Mouse (Mus musculus): ENCODE results near the gene Zfp207. TPM values are rescaled to one million over a fixed set of nuclear protein-coding genes. Genes with fewer than 3 reads are reported as not detected.

The Zfp207 gene
- polyA plus RNA-seq, 1 experiment from 2014 or later, result 168 TPM

DNA sequence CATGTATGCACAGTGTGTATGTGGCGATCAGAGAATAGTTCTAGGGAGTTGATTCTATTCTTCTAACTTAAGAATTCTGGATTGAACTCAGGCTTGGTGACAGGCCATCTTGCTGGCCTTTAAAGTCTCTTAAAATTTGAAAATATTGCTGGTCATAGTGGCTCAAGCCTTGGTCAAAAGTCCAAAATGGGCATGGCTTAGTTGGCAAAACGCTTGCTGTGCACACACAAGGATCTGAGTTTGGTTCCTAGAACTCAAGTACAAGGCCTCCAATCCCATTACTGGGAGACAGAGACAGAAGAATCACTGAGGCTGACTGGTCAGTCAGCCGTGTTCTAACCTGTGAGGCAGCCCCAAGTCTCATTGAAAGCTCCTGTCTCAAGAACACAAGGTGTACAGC lies 63.8 kb downstream of the Zfp207 start:
- 97% methylated on average over 3 of the region's 3 CpGs for WGBS
- no peaks in the 10 kb centered on the region for H3K4me1 ChIP-seq
- no peaks in the 10 kb centered on the region for H3K9me3 ChIP-seq (replicated peaks)
- no peak overlapping the region for H3K4me3 ChIP-seq (replicated peaks)
- H3K4me2 ChIP-seq, result no peak overlapping the region
- no peak overlapping the region for H3K27ac ChIP-seq (replicated peaks)
- ATAC-seq (ENCODE audit: low FRiP score), result no peak
- peaks cover 55% of the 10 kb centered on the region for H3K36me3 ChIP-seq
- H3K9ac ChIP-seq (replicated peaks), result no peak overlapping the region
- no peaks in the 10 kb centered on the region for H3K27me3 ChIP-seq (replicated peaks)

DNA sequence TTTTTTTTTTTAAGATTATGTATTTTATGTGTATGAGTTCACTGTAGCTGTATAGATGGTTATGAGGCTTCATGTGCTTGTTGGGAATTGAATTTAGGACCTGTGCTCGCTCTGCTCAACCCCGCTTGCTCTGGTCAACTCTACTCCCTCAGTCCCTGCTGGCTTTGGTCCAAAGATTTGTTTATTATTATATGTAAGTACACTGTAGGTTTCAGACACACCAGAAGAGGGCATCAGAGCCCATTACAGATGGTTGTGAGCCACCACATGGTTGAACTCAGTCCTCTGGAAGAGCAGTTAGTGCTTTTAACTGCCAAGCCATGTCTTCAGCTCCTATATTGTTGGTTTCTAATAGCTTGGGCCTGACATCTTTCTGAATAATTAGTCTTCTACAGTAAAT lies 66.8 kb downstream of the Zfp207 start:
- Histone ChIP-seq H3K4me2 (no peak overlapping the region), H3K4me3 (replicated peaks) (no peak overlapping the region), H3K27ac (replicated peaks) (no peak overlapping the region), H3K9me3 (replicated peaks) (no peaks in the 10 kb centered on the region), H3K36me3 (peaks cover 47% of the 10 kb centered on the region), H3K27me3 (replicated peaks) (no peaks in the 10 kb centered on the region), H3K4me1 (no peaks in the 10 kb centered on the region), H3K9ac (replicated peaks) (no peak overlapping the region)
- no peak for ATAC-seq (ENCODE audit: low FRiP score)
- 94% methylated on average over 2 of the region's 2 CpGs for WGBS

DNA sequence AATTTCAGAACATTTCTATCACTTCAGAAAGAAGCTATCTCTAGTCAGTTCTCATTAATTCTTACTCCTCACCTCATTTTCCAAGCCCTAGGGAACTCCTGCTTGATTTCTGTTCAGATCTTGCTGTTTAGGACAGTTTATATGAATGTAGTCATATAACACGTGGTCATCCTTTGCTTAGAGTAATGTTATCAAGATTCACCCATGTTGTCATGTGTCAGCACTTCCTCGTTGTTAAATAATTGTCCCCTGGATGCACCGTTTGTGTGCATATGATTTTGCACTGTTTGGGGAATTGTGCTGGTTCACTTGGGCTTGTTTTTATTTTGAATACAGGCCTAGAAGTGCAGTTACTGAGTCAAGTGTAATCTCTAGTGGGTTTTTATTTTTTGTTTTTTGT lies 69.2 kb downstream of the Zfp207 start:
- Histone ChIP-seq H3K27ac (replicated peaks) (no peak overlapping the region), H3K9ac (replicated peaks) (no peak overlapping the region), H3K4me1 (no peaks in the 10 kb centered on the region), H3K4me2 (no peak overlapping the region), H3K4me3 (replicated peaks) (no peak overlapping the region), H3K36me3 (peaks cover 47% of the 10 kb centered on the region), H3K9me3 (replicated peaks) (no peaks in the 10 kb centered on the region), H3K27me3 (replicated peaks) (no peaks in the 10 kb centered on the region)
- ATAC-seq (ENCODE audit: low FRiP score), result no peak
- 82% methylated on average over 3 of the region's 3 CpGs for WGBS

DNA sequence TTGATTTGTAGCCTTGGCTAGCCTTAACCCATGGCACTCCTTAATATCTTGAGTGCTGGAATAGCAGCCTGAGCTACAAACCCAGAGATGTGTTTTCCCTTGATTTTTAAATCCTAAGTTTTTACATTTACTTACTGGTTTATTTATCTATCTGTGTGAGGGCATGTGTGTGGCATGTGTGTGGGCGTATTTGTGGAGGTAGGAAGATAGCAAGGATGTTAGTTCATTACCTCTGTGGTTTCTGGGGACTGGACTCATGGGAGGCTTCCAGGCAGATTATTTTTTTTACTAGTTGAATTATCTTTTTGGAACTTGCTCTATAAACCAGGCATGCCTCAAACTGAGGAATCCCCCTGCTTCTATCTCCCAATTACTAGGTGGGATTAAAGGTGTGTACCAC lies 70.1 kb downstream of the Zfp207 start:
- no peaks in the 10 kb centered on the region for H3K4me1 ChIP-seq
- H3K27ac ChIP-seq (replicated peaks), result no peak overlapping the region
- 85% methylated on average over 1 of the region's 1 CpGs for WGBS
- H3K27me3 ChIP-seq (replicated peaks), result no peaks in the 10 kb centered on the region
- no peaks in the 10 kb centered on the region for H3K9me3 ChIP-seq (replicated peaks)
- peaks cover 50% of the 10 kb centered on the region for H3K36me3 ChIP-seq
- H3K4me2 ChIP-seq, result no peak overlapping the region
- H3K9ac ChIP-seq (replicated peaks), result no peak overlapping the region
- ATAC-seq (ENCODE audit: low FRiP score), result no peak
- no peak overlapping the region for H3K4me3 ChIP-seq (replicated peaks)

Other genes starting within 250 kb of the Zfp207 start
- 21.9 and 26.3 TPM in 2 replicates for gene Tefm, start 241.1 kb upstream of the Zfp207 start, polyA plus RNA-seq (2015; fragmentation: Nextera tagmentation; extraction: Ambion mirVana)
- gene Adap2, start 229.2 kb upstream of the Zfp207 start, polyA plus RNA-seq (2015; fragmentation: Nextera tagmentation; extraction: Ambion mirVana), result 3.4 and 4.1 TPM in 2 replicates
- gene Rnf135, start 199.4 kb upstream of the Zfp207 start, polyA plus RNA-seq (2015; fragmentation: Nextera tagmentation; extraction: Ambion mirVana), result 2.9 and 6.2 TPM in 2 replicates
- 70.2 and 72.9 TPM in 2 replicates for gene Rhot1, start 174.3 kb upstream of the Zfp207 start, polyA plus RNA-seq (2015; fragmentation: Nextera tagmentation; extraction: Ambion mirVana)
- 4.2 and 6.9 TPM in 2 replicates for gene Rhbdl3, start 82.4 kb upstream of the Zfp207 start, polyA plus RNA-seq (2015; fragmentation: Nextera tagmentation; extraction: Ambion mirVana)
- gene 5730455P16Rik, start 5.2 kb upstream of the Zfp207 start, polyA plus RNA-seq (2015; fragmentation: Nextera tagmentation; extraction: Ambion mirVana), result 34.7 and 41.3 TPM in 2 replicates
- 271 and 274 TPM in 2 replicates for gene Psmd11, start 45.3 kb downstream of the Zfp207 start, polyA plus RNA-seq (2015; fragmentation: Nextera tagmentation; extraction: Ambion mirVana)
- 69.6 and 82.7 TPM in 2 replicates for gene Cdk5r1, start 93.7 kb downstream of the Zfp207 start, polyA plus RNA-seq (2015; fragmentation: Nextera tagmentation; extraction: Ambion mirVana)

All from neural tube, embryonic 15.5 days (tissue).